Mouse (Mus musculus): ENCODE measurements at regions not wholly inside any gene's neighbourhood (a gene's known extent, or its start where the extent isn't known, plus 50 kb on each side); places are given as distances from the start of the nearest gene placed in this dataset.

DNA sequence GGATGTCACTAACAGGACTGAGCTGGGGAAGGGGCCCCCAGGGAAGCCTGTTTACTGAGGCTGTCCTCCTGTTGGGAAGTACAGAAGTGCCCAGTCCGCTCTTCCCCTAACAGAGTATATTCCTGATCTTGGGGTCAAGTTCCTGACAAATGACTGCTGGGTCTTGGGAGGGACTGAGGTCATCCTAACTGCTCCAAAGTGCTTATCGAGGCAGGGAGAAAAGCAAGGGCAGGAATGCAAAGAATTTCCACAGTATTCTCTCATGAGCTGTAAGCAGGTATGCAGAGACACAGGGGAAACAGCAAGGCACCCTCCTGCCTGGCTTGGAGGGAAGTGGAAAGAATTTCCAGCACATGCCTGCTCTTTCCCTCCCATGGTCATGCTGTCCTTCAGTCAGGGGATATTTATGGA is 107.9 kb downstream of the Oma1 start:
- WGBS: 25% methylated on average over 2 of the region's 2 CpGs
- Histone ChIP-seq H3K9ac (ENCODE audit: low read depth, low read length) (no peak overlapping the region), H3K4me1 (ENCODE audit: control insufficient read depth, insufficient read depth, low read length) (no peaks in the 10 kb centered on the region), H3K27ac (replicated peaks; ENCODE audit: low read depth, low read length) (no peak overlapping the region), H3K4me2 (ENCODE audit: low read depth, low read length) (no peak overlapping the region), H3K36me3 (ENCODE audit: control insufficient read depth, insufficient read depth, low read length) (no peaks in the 10 kb centered on the region), H3K27me3 (replicated peaks; ENCODE audit: control insufficient read depth, insufficient read depth, low read length) (no peaks in the 10 kb centered on the region), H3K9me3 (ENCODE audit: control insufficient read depth, low read length) (no peaks in the 10 kb centered on the region), H3K4me3 (ENCODE audit: low read depth, low read length) (no peak overlapping the region)
- DNase-seq (ENCODE audit: low spot score) (no peak), ATAC-seq (ENCODE audit: low read depth) (no peak)

DNA sequence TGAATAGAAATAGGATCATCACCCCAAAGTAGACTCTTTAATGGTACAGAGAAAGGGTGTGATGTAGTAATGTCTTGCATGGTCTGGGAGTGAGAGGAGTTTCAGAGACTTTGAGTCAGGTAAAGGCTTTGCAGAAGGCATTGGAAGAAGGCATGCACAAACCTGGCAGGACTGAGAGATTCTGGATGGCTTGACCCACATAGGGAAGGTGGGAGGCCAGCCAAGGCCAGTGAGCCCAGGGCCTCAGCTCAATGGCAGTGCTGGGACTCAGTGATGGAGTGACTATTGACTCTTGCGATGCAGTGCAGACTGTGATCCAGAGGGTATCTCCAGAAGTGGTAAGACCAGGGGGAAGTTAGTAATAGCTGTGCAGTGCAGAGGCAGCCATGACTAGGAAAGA is 127.8 kb downstream of the Oma1 start:
- DNase-seq (ENCODE audit: low spot score) (no peak), ATAC-seq (ENCODE audit: low read depth) (no peak)
- Histone ChIP-seq H3K27me3 (replicated peaks; ENCODE audit: control insufficient read depth, insufficient read depth, low read length) (no peaks in the 10 kb centered on the region), H3K4me2 (ENCODE audit: low read depth, low read length) (no peak overlapping the region), H3K4me3 (ENCODE audit: low read depth, low read length) (no peak overlapping the region), H3K9me3 (ENCODE audit: control insufficient read depth, low read length) (no peaks in the 10 kb centered on the region), H3K27ac (replicated peaks; ENCODE audit: low read depth, low read length) (no peak overlapping the region), H3K4me1 (ENCODE audit: control insufficient read depth, insufficient read depth, low read length) (no peaks in the 10 kb centered on the region), H3K9ac (ENCODE audit: low read depth, low read length) (no peak overlapping the region), H3K36me3 (ENCODE audit: control insufficient read depth, insufficient read depth, low read length) (no peaks in the 10 kb centered on the region)
- WGBS: 86% methylated on average over 1 of the region's 1 CpGs

GRCm38 (mm10) chr4:103441955-103442354 is 128.3 kb downstream of the Oma1 start:
- ATAC-seq (ENCODE audit: low read depth): no peak
- no peak for DNase-seq (ENCODE audit: low spot score)
- H3K36me3 ChIP-seq (ENCODE audit: control insufficient read depth, insufficient read depth, low read length): no peaks in the 10 kb centered on the region
- H3K4me2 ChIP-seq (ENCODE audit: low read depth, low read length): no peak overlapping the region
- H3K4me1 ChIP-seq (ENCODE audit: control insufficient read depth, insufficient read depth, low read length): no peaks in the 10 kb centered on the region
- 74% methylated on average over 11 of the region's 11 CpGs for WGBS
- no peaks in the 10 kb centered on the region for H3K27me3 ChIP-seq (replicated peaks; ENCODE audit: control insufficient read depth, insufficient read depth, low read length)
- H3K27ac ChIP-seq (replicated peaks; ENCODE audit: low read depth, low read length): no peak overlapping the region
- no peak overlapping the region for H3K9ac ChIP-seq (ENCODE audit: low read depth, low read length)
- H3K4me3 ChIP-seq (ENCODE audit: low read depth, low read length): no peak overlapping the region
- H3K9me3 ChIP-seq (ENCODE audit: control insufficient read depth, low read length): no peaks in the 10 kb centered on the region

GRCm38 (mm10) chr4:103449276-103449675 is 135.7 kb downstream of the Oma1 start:
- Histone ChIP-seq H3K4me1 (ENCODE audit: control insufficient read depth, insufficient read depth, low read length) (no peaks in the 10 kb centered on the region), H3K9ac (ENCODE audit: low read depth, low read length) (no peak overlapping the region), H3K36me3 (ENCODE audit: control insufficient read depth, insufficient read depth, low read length) (no peaks in the 10 kb centered on the region), H3K4me2 (ENCODE audit: low read depth, low read length) (no peak overlapping the region), H3K9me3 (ENCODE audit: control insufficient read depth, low read length) (no peaks in the 10 kb centered on the region), H3K27me3 (replicated peaks; ENCODE audit: control insufficient read depth, insufficient read depth, low read length) (no peaks in the 10 kb centered on the region), H3K4me3 (ENCODE audit: low read depth, low read length) (no peak overlapping the region), H3K27ac (replicated peaks; ENCODE audit: low read depth, low read length) (no peak overlapping the region)
- no peak for DNase-seq (ENCODE audit: low spot score)
- ATAC-seq (ENCODE audit: low read depth): no peak
- WGBS: 90% methylated on average over 1 of the region's 1 CpGs

DNA sequence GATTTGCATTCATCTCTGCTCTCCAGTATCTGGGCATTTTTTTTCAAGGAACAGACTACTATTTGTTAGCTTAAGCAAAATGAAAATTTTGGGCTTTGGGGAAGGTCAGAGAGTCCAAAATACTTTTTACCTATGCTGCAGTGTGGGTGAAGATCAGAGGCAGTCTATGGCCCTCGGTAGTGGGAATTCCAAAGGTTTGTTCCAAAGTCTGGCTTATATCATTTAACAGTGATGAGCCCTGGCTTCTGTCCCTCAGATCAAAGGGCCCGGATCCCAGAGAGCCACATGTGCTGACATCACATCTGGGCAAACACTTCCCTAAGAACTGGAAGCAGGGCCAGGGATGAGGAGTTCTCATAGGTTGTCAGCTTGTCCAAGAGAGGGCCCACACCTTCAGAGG is 136.5 kb downstream of the Oma1 start:
- H3K27me3 ChIP-seq (replicated peaks; ENCODE audit: control insufficient read depth, insufficient read depth, low read length): no peaks in the 10 kb centered on the region
- no peak for DNase-seq (ENCODE audit: low spot score)
- no peak overlapping the region for H3K27ac ChIP-seq (replicated peaks; ENCODE audit: low read depth, low read length)
- no peaks in the 10 kb centered on the region for H3K4me1 ChIP-seq (ENCODE audit: control insufficient read depth, insufficient read depth, low read length)
- H3K9ac ChIP-seq (ENCODE audit: low read depth, low read length): no peak overlapping the region
- H3K9me3 ChIP-seq (ENCODE audit: control insufficient read depth, low read length): no peaks in the 10 kb centered on the region
- H3K4me2 ChIP-seq (ENCODE audit: low read depth, low read length): no peak overlapping the region
- ATAC-seq (ENCODE audit: low read depth): no peak
- 75% methylated on average over 2 of the region's 2 CpGs for WGBS
- H3K36me3 ChIP-seq (ENCODE audit: control insufficient read depth, insufficient read depth, low read length): no peaks in the 10 kb centered on the region
- H3K4me3 ChIP-seq (ENCODE audit: low read depth, low read length): no peak overlapping the region

DNA sequence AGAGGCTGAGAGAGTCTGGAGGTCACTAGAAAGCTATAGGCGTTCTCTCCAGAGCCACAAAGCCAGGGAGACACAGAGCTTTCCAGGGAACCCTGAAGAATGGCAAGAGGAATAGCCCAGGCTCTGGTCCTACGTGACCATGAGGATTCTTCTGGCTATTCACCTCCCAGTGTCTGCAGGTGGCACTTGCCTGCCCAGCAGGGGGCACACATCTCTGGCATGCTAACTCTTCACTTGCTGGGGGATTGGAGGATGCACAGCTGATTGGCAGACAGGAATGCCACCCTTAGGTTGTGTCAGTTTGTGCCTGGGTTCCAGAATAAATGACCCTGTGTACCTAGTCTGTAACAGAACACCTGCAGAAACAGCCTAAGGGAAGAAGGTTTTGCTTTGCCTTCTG is 141.8 kb downstream of the Oma1 start:
- Histone ChIP-seq H3K4me3 (ENCODE audit: low read depth, low read length) (no peak overlapping the region), H3K27me3 (replicated peaks; ENCODE audit: control insufficient read depth, insufficient read depth, low read length) (no peaks in the 10 kb centered on the region), H3K27ac (replicated peaks; ENCODE audit: low read depth, low read length) (no peak overlapping the region), H3K4me1 (ENCODE audit: control insufficient read depth, insufficient read depth, low read length) (no peaks in the 10 kb centered on the region), H3K4me2 (ENCODE audit: low read depth, low read length) (no peak overlapping the region), H3K36me3 (ENCODE audit: control insufficient read depth, insufficient read depth, low read length) (no peaks in the 10 kb centered on the region), H3K9me3 (ENCODE audit: control insufficient read depth, low read length) (no peaks in the 10 kb centered on the region), H3K9ac (ENCODE audit: low read depth, low read length) (no peak overlapping the region)
- 47% methylated on average over 2 of the region's 2 CpGs for WGBS
- DNase-seq (ENCODE audit: low spot score) (no peak), ATAC-seq (ENCODE audit: low read depth) (no peak)

- DNase-seq (ENCODE audit: low spot score): no peak
- no peak for ATAC-seq (ENCODE audit: low read depth)
Measured at GRCm38 (mm10) chr4:103466019-103466589, 152.5 kb downstream of the Oma1 start.

DNA sequence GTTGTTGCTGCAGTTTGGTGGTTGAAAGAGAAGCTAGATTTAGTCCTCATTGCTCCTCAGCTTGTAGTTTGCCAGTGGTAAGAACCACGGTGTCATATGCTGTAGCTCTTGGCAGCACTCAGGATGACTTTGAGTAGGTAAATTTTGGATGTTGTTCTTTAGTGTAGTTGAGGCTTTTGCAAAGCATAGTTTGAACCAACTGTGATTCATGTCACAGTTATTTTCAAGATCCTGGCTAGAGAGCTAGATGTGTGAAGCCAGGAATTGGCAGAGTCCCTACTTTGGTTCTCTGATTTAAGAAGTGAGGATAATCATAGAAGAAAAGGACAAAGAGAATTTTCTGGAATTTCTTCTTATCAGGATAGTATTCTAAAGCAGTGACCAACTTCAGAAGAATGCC is 143.6 kb upstream of the Dab1 start:
- no peaks in the 10 kb centered on the region for H3K9me3 ChIP-seq (ENCODE audit: control insufficient read depth, low read length)
- no peaks in the 10 kb centered on the region for H3K4me1 ChIP-seq (ENCODE audit: control insufficient read depth, insufficient read depth, low read length)
- no peak overlapping the region for H3K9ac ChIP-seq (ENCODE audit: low read depth, low read length)
- 83% methylated on average over 1 of the region's 1 CpGs for WGBS
- no peak overlapping the region for H3K4me2 ChIP-seq (ENCODE audit: low read depth, low read length)
- no peak overlapping the region for H3K27ac ChIP-seq (replicated peaks; ENCODE audit: low read depth, low read length)
- DNase-seq (ENCODE audit: low spot score): no peak
- no peaks in the 10 kb centered on the region for H3K27me3 ChIP-seq (replicated peaks; ENCODE audit: control insufficient read depth, insufficient read depth, low read length)
- H3K36me3 ChIP-seq (ENCODE audit: control insufficient read depth, insufficient read depth, low read length): no peaks in the 10 kb centered on the region
- no peak for ATAC-seq (ENCODE audit: low read depth)
- no peak overlapping the region for H3K4me3 ChIP-seq (ENCODE audit: low read depth, low read length)

More at GRCm38 (mm10) chr4:103466019-103466589, 152.5 kb downstream of the Oma1 start:
- Histone ChIP-seq H3K9me3 (ENCODE audit: control insufficient read depth, low read length) (no peaks in the 10 kb centered on the region), H3K4me2 (ENCODE audit: low read depth, low read length) (no peak overlapping the region), H3K36me3 (ENCODE audit: control insufficient read depth, insufficient read depth, low read length) (no peaks in the 10 kb centered on the region), H3K27ac (replicated peaks; ENCODE audit: low read depth, low read length) (no peak overlapping the region), H3K9ac (ENCODE audit: low read depth, low read length) (no peak overlapping the region), H3K27me3 (replicated peaks; ENCODE audit: control insufficient read depth, insufficient read depth, low read length) (no peaks in the 10 kb centered on the region), H3K4me1 (ENCODE audit: control insufficient read depth, insufficient read depth, low read length) (no peaks in the 10 kb centered on the region), H3K4me3 (ENCODE audit: low read depth, low read length) (no peak overlapping the region)
- 74% methylated on average over 7 of the region's 7 CpGs for WGBS

DNA sequence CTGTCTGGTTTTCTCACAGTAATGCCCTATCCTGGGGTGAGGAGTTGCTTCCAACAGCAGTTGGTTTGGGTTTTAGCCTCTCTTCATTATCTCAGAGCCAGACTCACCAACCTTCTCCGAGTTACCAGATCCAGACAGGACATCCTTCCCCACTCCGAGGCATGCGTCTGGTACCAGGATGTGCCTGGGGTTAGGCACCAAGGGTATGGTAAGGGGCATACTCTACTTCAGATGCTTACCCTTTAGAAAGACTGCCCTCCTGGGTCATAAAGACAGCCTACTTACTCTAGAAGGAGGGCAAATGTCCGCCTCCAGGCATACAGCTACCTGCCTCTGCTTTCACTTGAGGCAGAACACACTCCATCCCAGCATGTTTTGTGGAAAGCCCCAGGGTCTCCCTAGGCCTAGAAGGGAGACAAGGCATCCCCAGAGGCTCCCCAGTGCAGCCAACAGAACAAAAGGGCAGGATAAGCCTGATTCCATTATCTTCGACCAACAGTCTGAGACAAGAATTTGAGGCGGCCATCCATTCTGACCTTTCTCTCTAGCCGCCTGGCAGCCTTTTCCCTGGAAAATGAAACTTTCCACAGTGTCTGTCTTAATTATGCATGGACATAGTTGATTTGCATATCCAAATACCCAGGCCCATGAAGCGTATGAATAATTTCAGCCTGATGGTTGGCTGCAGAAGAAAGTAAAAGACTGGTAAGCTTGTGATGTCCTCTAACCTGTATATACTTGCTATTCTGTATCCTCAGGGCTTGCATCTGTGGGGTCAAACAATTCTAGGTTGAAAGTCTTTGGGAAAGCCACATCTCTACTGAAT is 132.8 kb upstream of the Dab1 start:
- Histone ChIP-seq H3K4me3 (ENCODE audit: low read depth, low read length) (no peak overlapping the region), H3K27ac (replicated peaks; ENCODE audit: low read depth, low read length) (no peak overlapping the region), H3K27me3 (replicated peaks; ENCODE audit: control insufficient read depth, insufficient read depth, low read length) (no peaks in the 10 kb centered on the region), H3K36me3 (ENCODE audit: control insufficient read depth, insufficient read depth, low read length) (no peaks in the 10 kb centered on the region), H3K9ac (ENCODE audit: low read depth, low read length) (no peak overlapping the region), H3K9me3 (ENCODE audit: control insufficient read depth, low read length) (no peaks in the 10 kb centered on the region), H3K4me2 (ENCODE audit: low read depth, low read length) (no peak overlapping the region), H3K4me1 (ENCODE audit: control insufficient read depth, insufficient read depth, low read length) (no peaks in the 10 kb centered on the region)
- WGBS: 53% methylated on average over 8 of the region's 8 CpGs
- DNase-seq (ENCODE audit: low spot score) (no peak), ATAC-seq (ENCODE audit: low read depth) (no peak)
